Mouse (Mus musculus) MEL (cell line): Measurements from ENCODE around the gene Gm20388. TPM values are rescaled to one million over a fixed set of nuclear protein-coding genes. Genes with fewer than 3 reads are reported as not detected.

Source experiments
- DNase-seq: peaks from one replicate; pipeline ENCODE4 v3.0.0; 2011; ENCODE audit warnings: low read depth, low spot score
- H3K27ac ChIP-seq: 2 replicates; pipeline ENCODE4 v1.5.1; 2012; ENCODE audit warnings: low read depth, mild to moderate bottlenecking, control low read depth, low read length, moderate library complexity; ENCODE audit not compliant: control insufficient read depth
- H3K27me3 ChIP-seq, 2 experiments: fragments of 150-350 bp in 1 of 2; sonication (generic) in 1 of 2; 2 replicates each; pipeline ENCODE4 v1.6.1; 2012; ENCODE audit warnings: low read length in 2 of 2, mild to moderate bottlenecking in 2 of 2, improper control_type of control experiment in 1 of 2, moderate library complexity in 1 of 2; ENCODE audit not compliant: insufficient read depth in 2 of 2, control insufficient read depth in 1 of 2
- H3K36me3 ChIP-seq, 2 experiments: 2 replicates each; pipeline ENCODE4 v1.6.1; 2012 to 2014; ENCODE audit warnings: low read length in 2 of 2, improper control_type of control experiment in 1 of 2, inconsistent platforms in 1 of 2, mild to moderate bottlenecking in 1 of 2; ENCODE audit not compliant: insufficient read depth in 2 of 2, control insufficient read depth in 1 of 2
- H3K4me1 ChIP-seq, 2 experiments: fragments of 150-350 bp in 1 of 2; sonication (generic) in 1 of 2; 2 replicates each; pipeline ENCODE4 v1.6.1; 2012; ENCODE audit warnings: low read length in 2 of 2, improper control_type of control experiment in 1 of 2, mild to moderate bottlenecking in 1 of 2; ENCODE audit not compliant: insufficient read depth in 2 of 2, control insufficient read depth in 1 of 2
- H3K4me3 ChIP-seq, 2 experiments: fragments of 150-350 bp in 1 of 2; sonication (generic) in 1 of 2; 2 replicates each; pipeline ENCODE4 v1.5.1; 2012; ENCODE audit warnings: low read depth in 2 of 2, low read length in 2 of 2, mild to moderate bottlenecking in 2 of 2, moderate library complexity in 2 of 2, control low read depth in 1 of 2, improper control_type of control experiment in 1 of 2; ENCODE audit not compliant: control insufficient read depth in 1 of 2, insufficient read depth in 1 of 2
- H3K79me2 ChIP-seq: 2 replicates; pipeline ENCODE4 v1.6.1; 2012; ENCODE audit warnings: mild to moderate bottlenecking, low read length, moderate library complexity; ENCODE audit not compliant: control insufficient read depth, poor library complexity, insufficient read depth
- H3K9ac ChIP-seq: 2 replicates; pipeline ENCODE4 v1.6.1; 2012; ENCODE audit warnings: low read depth, mild to moderate bottlenecking, control low read depth, low read length, moderate library complexity; ENCODE audit not compliant: control insufficient read depth, poor library complexity, severe bottlenecking
- H3K9me3 ChIP-seq: fragments of 150-350 bp; sonication (generic); replicated peaks from 2 replicates; pipeline ENCODE4 v1.6.1; 2012; ENCODE audit warnings: mild to moderate bottlenecking, low read length, improper control_type of control experiment, moderate library complexity; ENCODE audit not compliant: insufficient read depth
- CHD2 ChIP-seq: IDR thresholded peaks from 2 replicates; pipeline ENCODE4 v1.6.1; 2011; ENCODE audit warnings: low read length, improper control_type of control experiment
- E2F4 ChIP-seq: IDR thresholded peaks from 2 replicates; pipeline ENCODE4 v1.6.1; 2011; ENCODE audit warnings: low read depth, low read length, improper control_type of control experiment, borderline replicate concordance
- EP300 ChIP-seq, 2 experiments: IDR thresholded peaks; 2 replicates each; pipeline ENCODE4 v1.6.1; 2011; ENCODE audit warnings: improper control_type of control experiment in 2 of 2, low read length in 2 of 2, low read depth in 1 of 2, mild to moderate bottlenecking in 1 of 2
- GABPA ChIP-seq: IDR thresholded peaks from 2 replicates; pipeline ENCODE4 v1.6.1; 2012; ENCODE audit warnings: low read depth, mild to moderate bottlenecking, inconsistent platforms, low read length, improper control_type of control experiment, moderate library complexity
- GATA1 ChIP-seq: IDR thresholded peaks from 2 replicates; pipeline ENCODE4 v1.6.1; 2011; ENCODE audit warnings: low read depth, low read length, improper control_type of control experiment
- MAX ChIP-seq: IDR thresholded peaks from 2 replicates; pipeline ENCODE4 v1.6.1; 2011; ENCODE audit warnings: low read length, improper control_type of control experiment
- NELFE ChIP-seq: IDR thresholded peaks from 2 replicates; pipeline ENCODE4 v1.6.1; 2011; ENCODE audit warnings: low read depth, low read length, improper control_type of control experiment
- POLR2AphosphoS2 ChIP-seq: IDR thresholded peaks from 2 replicates; pipeline ENCODE4 v1.6.1; 2011; ENCODE audit warnings: low read length, improper control_type of control experiment
- POLR2AphosphoS5 ChIP-seq: IDR thresholded peaks from 2 replicates; pipeline ENCODE4 v1.6.1; 2012; ENCODE audit warnings: low read depth, borderline replicate concordance, mild to moderate bottlenecking, inconsistent platforms, low read length, moderate library complexity, mixed read lengths
- RAD21 ChIP-seq: IDR thresholded peaks from 2 replicates; pipeline ENCODE4 v1.6.1; 2011; ENCODE audit warnings: mild to moderate bottlenecking, low read depth, low read length, improper control_type of control experiment
- TAL1 ChIP-seq: IDR thresholded peaks from 2 replicates; pipeline ENCODE4 v1.6.1; 2012; ENCODE audit warnings: mild to moderate bottlenecking, inconsistent platforms, low read length, moderate library complexity, mixed read lengths
- TBP ChIP-seq: IDR thresholded peaks from 2 replicates; pipeline ENCODE4 v1.8.0; 2011; ENCODE audit warnings: low read depth, low read length, improper control_type of control experiment
- TCF12 ChIP-seq: IDR thresholded peaks from 2 replicates; pipeline ENCODE4 v1.6.1; 2014; ENCODE audit warnings: low read depth, mild to moderate bottlenecking, inconsistent platforms, low read length, improper control_type of control experiment, moderate library complexity
- UBTF ChIP-seq: IDR thresholded peaks from 2 replicates; pipeline ENCODE4 v1.6.1; 2012; ENCODE audit warnings: low read depth, mild to moderate bottlenecking, inconsistent platforms, low read length, improper control_type of control experiment, moderate library complexity, borderline replicate concordance; ENCODE audit not compliant: insufficient read depth
- USF2 ChIP-seq, 2 experiments: IDR thresholded peaks; 2 replicates each; pipeline ENCODE4 v1.6.1; 2011 to 2012; ENCODE audit warnings: improper control_type of control experiment in 2 of 2, low read length in 2 of 2, borderline replicate concordance in 1 of 2, inconsistent platforms in 1 of 2, low read depth in 1 of 2, mild to moderate bottlenecking in 1 of 2; ENCODE audit not compliant: insufficient read depth in 1 of 2
- ZKSCAN1 ChIP-seq: IDR thresholded peaks from 2 replicates; pipeline ENCODE4 v1.6.1; 2012; ENCODE audit warnings: low read depth, mild to moderate bottlenecking, inconsistent platforms, low read length, improper control_type of control experiment, moderate library complexity
- ZNF384 ChIP-seq: IDR thresholded peaks from 2 replicates; pipeline ENCODE4 v1.6.1; 2012; ENCODE audit warnings: low read depth, mild to moderate bottlenecking, inconsistent platforms, low read length, improper control_type of control experiment
- polyA plus RNA-seq, 2 experiments: library from polyadenylated mRNA; stranded (reverse) in 1 of 2; unstranded in 1 of 2; fragments of >175 nt in 1 of 2; fragments of >200 nt in 1 of 2; gene quantifications; 2 replicates each; pipeline versions ENCODE4 v1.2.1 to v1.2.4; 2012; ENCODE audit warnings: low replicate concordance in 2 of 2, low read depth in 1 of 2; ENCODE audit not compliant: insufficient read length in 2 of 2, insufficient read depth in 1 of 2, missing spikeins in 1 of 2
- total RNA-seq: library from RNA; depleted of rRNA; stranded (reverse); fragments of 300-350 nt; gene quantifications from 2 replicates; pipeline ENCODE4 v1.2.3, GENCODE M21; 2012

Gm20388 gene
- total and polyA plus RNA-seq, 3 experiments = 11.1 to 17.8 TPM; not detected in 1

GRCm38 (mm10) chr8:121398081-121398480 is 1487.4 kb downstream of the Gm20388 start:
- H3K27ac ChIP-seq = no peak overlapping the region
- no peaks in the 10 kb centered on the region for H3K9me3 ChIP-seq
- TF ChIP-seq GABPA (no peak), UBTF (no peak)
- DNase-seq = no peak
- no peaks in the 10 kb centered on the region for H3K4me1 ChIP-seq
- H3K4me3 ChIP-seq = no peak overlapping the region
- no peaks in the 10 kb centered on the region for H3K79me2 ChIP-seq
- no peaks in the 10 kb centered on the region for H3K36me3 ChIP-seq
- no peak overlapping the region for H3K9ac ChIP-seq
- H3K27me3 ChIP-seq = no peaks in the 10 kb centered on the region

GRCm38 (mm10) chr8:121398724-121399123 is 1488.1 kb downstream of the Gm20388 start:
- H3K4me3 ChIP-seq = no peak overlapping the region
- H3K4me1 ChIP-seq = no peaks in the 10 kb centered on the region
- no peaks in the 10 kb centered on the region for H3K9me3 ChIP-seq
- H3K9ac ChIP-seq = no peak overlapping the region
- no peaks in the 10 kb centered on the region for H3K36me3 ChIP-seq
- TF ChIP-seq NELFE (no peak), UBTF (no peak), ZKSCAN1 (no peak), RAD21 (no peak), MAX (no peak), CHD2 (no peak), POLR2AphosphoS2 (no peak), GABPA (no peak), E2F4 (no peak), USF2 (IDR thresholded peaks at IDR 0.05; ENCODE audit: borderline replicate concordance in 1 of 2, insufficient read depth in 1 of 2, low read depth in 1 of 2, low read length in 2 of 2) (no peak), TBP (no peak), ZNF384 (no peak), TCF12 (no peak), EP300 (IDR thresholded peaks at IDR 0.05; ENCODE audit: low read depth in 1 of 2, low read length in 2 of 2) (no peak), TAL1 (no peak), POLR2AphosphoS5 (no peak), GATA1 (no peak)
- no peaks in the 10 kb centered on the region for H3K79me2 ChIP-seq
- no peak for DNase-seq
- H3K27ac ChIP-seq = no peak overlapping the region
- H3K27me3 ChIP-seq = no peaks in the 10 kb centered on the region
